Mouse (Mus musculus) lung, embryonic 15.5 days (tissue): ENCODE results near the gene Cmtm7. TPM values are rescaled to one million over a fixed set of nuclear protein-coding genes. Genes with fewer than 3 reads are reported as not detected.

ENCODE experiments used
- ATAC-seq: fragments of 200-750 bp; cut with Nextera tagmentation; 2 replicates; pipeline ENCODE4 v1.8.0; 2017; ENCODE audit warnings: moderate number of reproducible peaks, borderline replicate concordance; ENCODE audit not compliant: low FRiP score, low TSS enrichment; ENCODE audit errors: extremely low read depth
- H3K27ac ChIP-seq: fragments of 300-500 bp; sonication (generic); 2 replicates; pipeline ENCODE4 v1.5.1; 2015; ENCODE audit warnings: moderate library complexity, mild to moderate bottlenecking, inconsistent platforms
- H3K27me3 ChIP-seq: fragments of 300-500 bp; sonication (generic); 2 replicates; pipeline ENCODE4 v1.6.1; 2015; ENCODE audit warnings: inconsistent platforms
- H3K36me3 ChIP-seq: fragments of 300-500 bp; sonication (generic); 2 replicates; pipeline ENCODE4 v1.6.1; 2015; ENCODE audit warnings: inconsistent platforms
- H3K4me1 ChIP-seq: fragments of 300-500 bp; sonication (generic); 2 replicates; pipeline ENCODE4 v1.6.1; 2015; ENCODE audit warnings: inconsistent platforms
- H3K4me2 ChIP-seq: fragments of 300-500 bp; sonication (generic); 2 replicates; pipeline ENCODE4 v1.6.1; 2015; ENCODE audit warnings: inconsistent platforms, mild to moderate bottlenecking, moderate library complexity
- H3K4me3 ChIP-seq: fragments of 300-500 bp; sonication (generic); 2 replicates; pipeline ENCODE4 v1.5.1; 2015; ENCODE audit warnings: mild to moderate bottlenecking, inconsistent platforms
- H3K9ac ChIP-seq: fragments of 300-500 bp; sonication (generic); 2 replicates; pipeline ENCODE4 v1.6.1; 2015; ENCODE audit warnings: inconsistent platforms
- H3K9me3 ChIP-seq: fragments of 300-500 bp; sonication (generic); 2 replicates; pipeline ENCODE4 v1.6.1; 2016; ENCODE audit warnings: inconsistent platforms
- WGBS: fragments of 180-500 bp; shearing (Covaris S2); methylation state at CpG from one replicate; pipeline ENCODE4 v1.1.7; 2015; 5-methylcytosine and 5-hydroxymethylcytosine counted together
- polyA plus RNA-seq: library from polyadenylated mRNA; unstranded; fragments of >200 nt; fragmentation: Nextera tagmentation; extraction: Ambion mirVana; gene quantifications from 2 replicates; pipeline ENCODE4 v1.2.1, GENCODE M21; 2015

Gene Cmtm7
- polyA plus RNA-seq, result 91.3 and 91.8 TPM in 2 replicates

DNA sequence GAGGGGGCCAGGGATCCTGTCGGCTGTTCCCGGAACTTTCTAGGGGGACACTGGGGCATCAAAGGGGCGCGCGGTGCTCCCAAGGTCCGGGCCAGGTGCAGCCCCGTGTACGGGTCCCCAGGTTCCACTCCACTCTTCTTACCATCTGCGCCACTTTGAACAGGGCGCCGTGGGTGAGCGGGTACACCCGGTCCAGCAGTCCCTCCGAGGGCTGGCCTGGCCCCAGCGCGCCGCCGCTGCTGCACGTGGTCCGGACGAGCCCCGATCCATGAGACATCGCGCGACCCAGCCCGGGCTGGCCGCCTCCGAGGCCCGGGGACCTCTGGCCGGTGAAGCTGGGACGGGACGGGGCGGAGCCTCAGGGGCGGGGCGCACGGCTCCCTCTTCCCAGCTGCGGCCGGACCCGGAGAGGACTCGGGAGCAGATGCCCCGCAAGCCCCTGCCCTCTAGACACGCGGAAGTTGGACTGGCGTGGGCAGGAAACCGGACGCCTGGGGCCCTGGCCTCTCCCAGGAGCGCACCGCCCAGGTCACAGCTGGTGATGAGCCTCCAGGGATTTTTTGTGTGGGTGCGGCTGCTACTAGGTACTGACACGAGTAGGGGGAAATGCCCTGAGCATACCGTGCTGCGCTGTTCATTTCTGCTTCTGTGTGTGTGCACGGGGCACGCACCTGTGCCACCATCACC, at the start of gene Cmtm7:
Cmtm7 (minus strand) TSS at position 331 of the 687 bp plus-strand sequence.
- H3K27ac ChIP-seq, result peak within 1 kb of the TSS; percentile 81
- H3K27me3 ChIP-seq, result no peaks in the 10 kb centered on the region
- peak within 1 kb of the TSS; percentile 95 for H3K4me2 ChIP-seq
- H3K36me3 ChIP-seq, result no peaks in the 10 kb centered on the region
- H3K4me3 ChIP-seq, result peak within 1 kb of the TSS; percentile 59
- ATAC-seq, result peak; percentile 88
- H3K9ac ChIP-seq, result peak within 1 kb of the TSS; percentile 74
- whole genome bisulfite sequencing, result under 1% methylated on average over 50 of the region's 54 CpGs
- H3K4me1 ChIP-seq, result peaks cover 32% of the 10 kb centered on the region
- H3K9me3 ChIP-seq, result no peaks in the 10 kb centered on the region

DNA sequence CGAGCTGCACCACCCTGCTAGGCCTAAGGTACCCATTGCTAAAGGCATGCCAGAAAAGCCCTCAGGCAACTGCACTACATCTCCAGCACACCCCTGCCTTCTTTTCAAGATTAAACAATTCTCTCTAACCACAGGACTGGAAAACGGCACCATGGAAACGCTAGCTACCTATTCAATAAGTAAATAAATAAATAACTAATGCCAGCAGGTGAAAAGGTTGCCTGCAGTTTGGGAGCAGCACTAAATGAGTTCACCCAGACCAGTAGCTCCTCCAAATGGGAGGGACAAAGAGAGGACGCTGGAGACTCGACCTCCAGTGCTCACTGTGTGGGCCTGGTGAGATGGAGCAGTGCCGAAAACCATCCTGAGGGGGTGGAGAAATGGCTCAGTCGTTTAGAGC, 48.7 kb upstream of the Cmtm7 start:
- Histone ChIP-seq H3K4me3 (no peak overlapping the region), H3K27me3 (no peaks in the 10 kb centered on the region), H3K4me1 (peaks cover 9% of the 10 kb centered on the region; the same call in 1 of the 2 replicates), H3K9me3 (no peaks in the 10 kb centered on the region), H3K36me3 (0 out of 2 replicates have a peak, but pooled peaks cover 4% of the 10 kb centered on the region), H3K9ac (no peak overlapping the region), H3K4me2 (no peak overlapping the region), H3K27ac (no peak overlapping the region)
- ATAC-seq, result no peak
- 44% methylated on average over 7 of the region's 7 CpGs for WGBS

GRCm38 (mm10) chr9:114829669-114830068, 48.0 kb upstream of the Cmtm7 start:
- 83% methylated on average over 8 of the region's 8 CpGs for WGBS
- H3K36me3 ChIP-seq, result 0 out of 2 replicates have a peak, but pooled peaks cover 4% of the 10 kb centered on the region
- no peak overlapping the region for H3K27ac ChIP-seq
- peaks cover 9% of the 10 kb centered on the region; the same call in 1 of the 2 replicates for H3K4me1 ChIP-seq
- H3K4me3 ChIP-seq, result no peak overlapping the region
- ATAC-seq, result no peak
- H3K4me2 ChIP-seq, result no peak overlapping the region
- no peaks in the 10 kb centered on the region for H3K27me3 ChIP-seq
- H3K9me3 ChIP-seq, result no peaks in the 10 kb centered on the region
- H3K9ac ChIP-seq, result no peak overlapping the region

GRCm38 (mm10) chr9:114828377-114828776, 46.7 kb upstream of the Cmtm7 start:
- no peak overlapping the region for H3K4me2 ChIP-seq
- H3K9ac ChIP-seq, result no peak overlapping the region
- H3K4me3 ChIP-seq, result no peak overlapping the region
- 0 out of 2 replicates have a peak, but pooled peaks cover 4% of the 10 kb centered on the region for H3K36me3 ChIP-seq
- ATAC-seq, result no peak
- no peaks in the 10 kb centered on the region for H3K27me3 ChIP-seq
- 93% methylated on average over 6 of the region's 6 CpGs for WGBS
- H3K27ac ChIP-seq, result no peak overlapping the region
- no peaks in the 10 kb centered on the region for H3K9me3 ChIP-seq
- peaks cover 9% of the 10 kb centered on the region; the same call in 1 of the 2 replicates for H3K4me1 ChIP-seq

- WGBS, result 35% methylated on average over 1 of the region's 1 CpGs
- Histone ChIP-seq H3K27ac (no peak overlapping the region), H3K4me3 (no peak overlapping the region), H3K4me2 (no peak overlapping the region), H3K4me1 (peaks cover 9% of the 10 kb centered on the region; the same call in 1 of the 2 replicates), H3K9me3 (no peaks in the 10 kb centered on the region), H3K9ac (no peak overlapping the region), H3K27me3 (no peaks in the 10 kb centered on the region), H3K36me3 (0 out of 2 replicates have a peak, but pooled peaks cover 4% of the 10 kb centered on the region)
- ATAC-seq, result no peak
Measured at GRCm38 (mm10) chr9:114827242-114827852, 45.7 kb upstream of the Cmtm7 start.

DNA sequence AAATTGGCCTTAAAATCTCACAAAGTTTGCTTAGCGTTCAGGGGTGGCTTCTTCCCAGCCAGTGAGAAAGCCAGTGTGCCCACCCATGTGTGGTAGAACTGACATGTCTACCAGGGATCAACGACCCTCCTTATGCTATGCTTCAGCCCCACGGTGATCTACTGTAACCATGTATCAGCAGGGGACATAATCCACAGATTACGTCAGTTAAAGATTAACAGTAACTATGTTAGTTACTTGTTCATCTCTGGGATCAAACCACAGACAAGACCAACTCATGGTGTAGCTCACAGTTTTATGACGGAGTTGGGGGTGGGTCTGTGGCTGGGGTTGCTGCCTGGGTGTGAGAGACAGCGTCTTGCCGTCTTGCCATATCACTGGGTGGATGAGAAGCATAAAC, 42.5 kb upstream of the Cmtm7 start:
- 88% methylated on average over 7 of the region's 7 CpGs for WGBS

GRCm38 (mm10) chr9:114821548-114822289, 40.1 kb upstream of the Cmtm7 start:
- Histone ChIP-seq H3K9me3 (no peaks in the 10 kb centered on the region), H3K9ac (no peak overlapping the region), H3K4me2 (no peak overlapping the region), H3K27me3 (no peaks in the 10 kb centered on the region), H3K36me3 (no peaks in the 10 kb centered on the region), H3K4me1 (no peaks in the 10 kb centered on the region), H3K4me3 (no peak overlapping the region), H3K27ac (no peak overlapping the region)
- 82% methylated on average over 15 of the region's 15 CpGs for WGBS
- no peak for ATAC-seq

More for the DNA sequence above, 42.5 kb upstream of the Cmtm7 start:
- H3K4me2 ChIP-seq, result no peak overlapping the region
- no peak overlapping the region for H3K27ac ChIP-seq
- H3K4me3 ChIP-seq, result no peak overlapping the region
- ATAC-seq, result no peak
- no peaks in the 10 kb centered on the region for H3K27me3 ChIP-seq
- 0 out of 2 replicates have a peak, but pooled peaks cover 4% of the 10 kb centered on the region for H3K36me3 ChIP-seq
- no peaks in the 10 kb centered on the region for H3K4me1 ChIP-seq
- no peak overlapping the region for H3K9ac ChIP-seq
- no peaks in the 10 kb centered on the region for H3K9me3 ChIP-seq

DNA sequence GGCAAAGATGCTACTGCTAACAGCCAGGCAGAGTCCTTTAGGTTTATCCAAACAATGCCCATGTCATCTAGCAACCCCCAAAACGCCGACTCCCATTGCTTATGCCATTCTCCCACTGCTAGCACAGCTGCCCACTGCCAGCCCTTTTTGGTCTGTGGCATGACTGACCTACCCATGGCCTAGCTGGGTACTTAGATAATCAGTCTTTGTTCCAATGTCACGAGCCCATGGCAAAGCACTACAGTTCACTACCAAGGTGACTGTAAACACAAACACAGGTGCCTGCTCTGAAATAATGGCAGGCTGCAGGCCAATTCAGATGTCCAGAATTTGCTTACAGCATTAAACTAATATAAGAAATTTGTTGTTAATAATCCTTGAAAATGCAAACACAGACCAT, 37.3 kb upstream of the Cmtm7 start:
- H3K9me3 ChIP-seq, result no peaks in the 10 kb centered on the region
- no peaks in the 10 kb centered on the region for H3K36me3 ChIP-seq
- no peaks in the 10 kb centered on the region for H3K27me3 ChIP-seq
- no peak overlapping the region for H3K27ac ChIP-seq
- H3K9ac ChIP-seq, result no peak overlapping the region
- H3K4me3 ChIP-seq, result no peak overlapping the region
- no peak overlapping the region for H3K4me2 ChIP-seq
- ATAC-seq, result no peak
- WGBS, result 62% methylated on average over 3 of the region's 3 CpGs
- H3K4me1 ChIP-seq, result no peaks in the 10 kb centered on the region

DNA sequence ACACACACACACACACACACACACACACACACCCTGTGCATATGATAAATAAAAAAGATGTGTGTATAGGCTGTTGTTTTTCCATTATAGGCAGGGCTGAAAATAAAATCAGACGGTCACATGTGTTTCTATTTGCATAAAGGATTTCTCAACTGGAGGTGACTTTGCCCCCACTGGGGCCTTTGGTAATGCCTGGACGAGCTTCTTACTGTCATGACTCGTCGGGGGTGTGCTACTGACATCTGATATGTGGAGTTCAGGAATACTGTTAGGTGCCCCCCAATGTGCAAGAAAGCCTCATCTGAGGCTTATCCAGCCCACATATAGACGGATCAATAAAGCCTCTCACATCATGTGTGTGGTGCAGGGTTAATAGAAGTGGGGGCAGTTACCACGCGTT, 35.4 kb upstream of the Cmtm7 start:
- no peaks in the 10 kb centered on the region for H3K36me3 ChIP-seq
- no peaks in the 10 kb centered on the region for H3K27me3 ChIP-seq
- H3K4me2 ChIP-seq, result no peak overlapping the region
- no peak overlapping the region for H3K27ac ChIP-seq
- ATAC-seq, result no peak
- 75% methylated on average over 7 of the region's 7 CpGs for WGBS
- no peaks in the 10 kb centered on the region for H3K9me3 ChIP-seq
- no peak overlapping the region for H3K4me3 ChIP-seq
- H3K9ac ChIP-seq, result no peak overlapping the region
- H3K4me1 ChIP-seq, result no peaks in the 10 kb centered on the region

- Histone ChIP-seq H3K9me3 (no peaks in the 10 kb centered on the region), H3K4me2 (no peak overlapping the region), H3K27me3 (no peaks in the 10 kb centered on the region), H3K4me1 (peaks cover 5% of the 10 kb centered on the region; the same call in 1 of the 2 replicates), H3K27ac (no peak overlapping the region), H3K36me3 (no peaks in the 10 kb centered on the region), H3K9ac (no peak overlapping the region), H3K4me3 (no peak overlapping the region)
- ATAC-seq, result no peak
- 93% methylated on average over 7 of the region's 7 CpGs for WGBS
Measured at GRCm38 (mm10) chr9:114816121-114816520, 34.5 kb upstream of the Cmtm7 start.

DNA sequence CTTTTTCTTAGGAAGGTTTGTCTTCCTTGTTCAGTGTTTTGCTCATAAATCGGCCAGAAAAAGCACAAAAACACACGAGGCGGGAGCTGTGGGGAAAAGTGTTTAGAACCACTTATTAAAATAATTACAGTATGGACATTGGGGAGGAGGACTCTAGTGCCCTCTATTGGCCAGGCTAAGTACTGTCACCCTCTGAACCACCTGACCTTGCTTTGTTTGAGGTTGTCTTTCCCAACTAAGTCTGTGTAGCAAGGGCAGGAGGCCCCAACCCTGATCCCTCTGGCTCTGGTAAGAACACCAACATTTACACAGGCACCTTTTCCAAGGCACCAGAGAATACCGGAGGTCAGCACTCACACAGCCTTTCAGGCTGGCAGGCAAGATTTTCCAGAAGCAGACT, 33.7 kb upstream of the Cmtm7 start:
- Histone ChIP-seq H3K4me2 (no peak overlapping the region), H3K36me3 (no peaks in the 10 kb centered on the region), H3K27ac (no peak overlapping the region), H3K4me3 (no peak overlapping the region), H3K9ac (no peak overlapping the region), H3K4me1 (peaks cover 10% of the 10 kb centered on the region; the same call in 1 of the 2 replicates), H3K27me3 (no peaks in the 10 kb centered on the region), H3K9me3 (no peaks in the 10 kb centered on the region)
- 56% methylated on average over 4 of the region's 4 CpGs for WGBS
- ATAC-seq, result peak; percentile 19; the same call in 1 of the 2 replicates
